Mouse (Mus musculus): Measurements from ENCODE around the gene Hdac1.

DNA sequence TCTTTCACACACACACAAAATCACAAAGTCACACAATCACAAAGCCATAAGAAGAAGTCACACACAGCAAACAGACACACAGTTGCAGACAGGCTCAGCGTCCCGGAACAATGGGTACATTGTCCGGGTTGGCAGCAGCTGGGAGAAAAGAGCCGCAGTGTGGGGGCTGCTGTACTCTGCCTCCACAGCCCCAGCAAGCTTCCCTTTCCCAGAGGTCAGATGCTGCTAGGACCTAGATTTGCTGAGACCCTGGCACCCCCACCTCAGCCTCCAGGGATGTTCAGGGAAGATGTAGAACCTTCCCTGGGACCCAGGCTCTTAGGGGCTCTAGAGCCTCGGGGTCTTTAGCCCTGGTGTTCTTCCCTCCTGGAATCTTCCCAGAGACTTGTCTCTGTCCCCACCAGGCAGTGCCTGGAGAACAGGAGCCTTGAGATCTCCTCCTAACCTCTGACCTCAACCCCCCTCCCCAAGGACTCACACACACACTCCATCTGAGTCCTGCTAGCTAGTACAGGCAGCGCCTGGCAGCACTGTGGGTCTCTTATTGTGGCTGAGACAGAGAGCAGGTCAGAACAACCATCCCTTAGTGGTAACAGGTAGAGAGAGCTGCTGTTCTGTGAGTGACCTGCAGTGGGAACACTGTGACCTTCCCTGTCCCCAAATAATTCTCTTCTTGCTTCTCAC lies 31.0 kb downstream of the Hdac1 start:
- TF ChIP-seq ZC3H11A (IDR thresholded peaks at IDR 0.05; ENCODE audit: borderline replicate concordance, low read depth, low read length) (no peak), ZNF384 (IDR thresholded peaks at IDR 0.05; ENCODE audit: low read depth, low read length) (0 out of 2 replicates have a peak, but pooled peaks have one; percentile 12), HCFC1 (IDR thresholded peaks at IDR 0.05; ENCODE audit: borderline replicate concordance, insufficient read depth, low read length) (no peak)

All from ES-E14 (cell line).